Comparison of ENCODE assay signal across 8 mouse cellular contexts in genomic region chr10:128086391-128086790, GRCm38 (mm10). TPM values are rescaled to one million over a fixed set of nuclear protein-coding genes. Genes with fewer than 3 reads are reported as not detected.
DNase-seq lines count a peak whose midpoint lies in the region; ATAC-seq and TF ChIP-seq lines count a peak whose summit lies in the region.

No protein-coding gene starts in this region.

- H3K4me2 ChIP-seq in neural tube, embryonic 15.5 days: no peak overlapping the region

- TF ChIP-seq POLR2A in heart, adult 2 months (IDR thresholded peaks at IDR 0.05; ENCODE audit: insufficient read depth, low read depth, low read length): no peak

- WGBS in heart, adult 2 months: 51% methylated on average over 6 of the region's 6 CpGs
- 77% methylated on average over 6 of the region's 6 CpGs for WGBS in neural tube, embryonic 15.5 days

- TF ChIP-seq CTCF in heart, adult 2 months (IDR thresholded peaks at IDR 0.05): peak; percentile 68

- TF ChIP-seq EP300 in heart, adult 2 months (IDR thresholded peaks at IDR 0.05; ENCODE audit: insufficient read depth, low read depth, low read length): no peak

- peaks cover 8% of the 10 kb centered on the region for H3K4me1 ChIP-seq in heart, adult 2 months (ENCODE audit: control insufficient read depth, insufficient read depth, low read length)
- peaks cover 42% of the 10 kb centered on the region for H3K4me1 ChIP-seq in neural tube, embryonic 15.5 days

- peaks cover 54% of the 10 kb centered on the region for H3K36me3 ChIP-seq in heart, adult 2 months (ENCODE audit: control insufficient read depth, insufficient read depth, low read length)
- peaks cover 58% of the 10 kb centered on the region for H3K36me3 ChIP-seq in neural tube, embryonic 15.5 days

- H3K4me3 ChIP-seq in heart, adult 2 months: peak overlapping the region; percentile 92; the same call in 1 of the 2 replicates
- H3K4me3 ChIP-seq in neural tube, embryonic 15.5 days (replicated peaks): no peak overlapping the region

- no peaks in the 10 kb centered on the region for H3K27me3 ChIP-seq in heart, adult 2 months (ENCODE audit: control insufficient read depth, insufficient read depth, low read length)
- H3K27me3 ChIP-seq in neural tube, embryonic 15.5 days (replicated peaks): no peaks in the 10 kb centered on the region

- no peak overlapping the region for H3K27ac ChIP-seq in heart, adult 2 months
- H3K27ac ChIP-seq in neural tube, embryonic 15.5 days (replicated peaks): no peak overlapping the region

- H3K9me3 ChIP-seq in neural tube, embryonic 15.5 days (replicated peaks): no peaks in the 10 kb centered on the region

- intact Hi-C loops in heart, adult 2 months (cut with DNase I): no loop called here
- intact Hi-C loops in heart, postnatal 36 days (cut with DNase I): no loop called here

- peaks cover 7% of the 10 kb centered on the region for H3K79me2 ChIP-seq in heart, adult 2 months (replicated peaks; ENCODE audit: control insufficient read depth, insufficient read depth, low read length)

- H3K9ac ChIP-seq in heart, adult 2 months (ENCODE audit: low read depth, low read length): no peak overlapping the region
- no peak overlapping the region for H3K9ac ChIP-seq in neural tube, embryonic 15.5 days (replicated peaks)

- no peak for DNase-seq in heart, adult 2 months
- no peak for DNase-seq in heart, postnatal 36 days
- peak; percentile 44 to 72 for DNase-seq in spleen, postnatal 4 days (ENCODE audit: low spot score in 2 of 2)
- DNase-seq in spleen, adult 18-20 months: no peak
- DNase-seq in cerebellum, postnatal 36 days: peak; percentile 26 to 40
- DNase-seq in lung, postnatal 36 days: peak; percentile 45
- DNase-seq in urinary bladder, postnatal 25 days (ENCODE audit: low spot score): no peak

- ATAC-seq in neural tube, embryonic 15.5 days (ENCODE audit: low FRiP score): no peak

RNA-seq across cellular contexts. Expression of gene Atp5b, which starts 3.3 kb away (rescaled TPM):
- total RNA-seq in heart, adult 2 months (2021): 1,000 to 10,000 TPM; 7,689 to 9,158 TPM
- 8,017 and 9,446 TPM in 2 replicates for polyA plus RNA-seq in heart, adult 2 months (2012; rRNA removed)
- 1,000 to 10,000 TPM; 9,026 to 9,193 TPM for total RNA-seq in heart, postnatal 36 days (2021)
- 2,338 and 2,396 TPM in 2 replicates for polyA plus RNA-seq in neural tube, embryonic 15.5 days (2015; fragmentation: Nextera tagmentation; extraction: Ambion mirVana)

RNA-seq across cellular contexts. Expression of gene Baz2a, which starts 5.0 kb away (rescaled TPM):
- total RNA-seq in heart, adult 2 months (2021): 10 to 100 TPM; 18.4 to 22.4 TPM
- polyA plus RNA-seq in heart, adult 2 months (2012; rRNA removed): 15.5 and 23.7 TPM in 2 replicates
- 10 to 100 TPM; 23.8 TPM for total RNA-seq in heart, postnatal 36 days (2021)
- polyA plus RNA-seq in neural tube, embryonic 15.5 days (2015; fragmentation: Nextera tagmentation; extraction: Ambion mirVana): 7.4 and 8.9 TPM in 2 replicates

RNA-seq across cellular contexts. Expression of gene Ptges3, which starts 27.6 kb away (rescaled TPM):
- total RNA-seq in heart, adult 2 months (2021): 10 to 100 TPM; 96.0 to 97.3 TPM
- 16.3 and 19.2 TPM in 2 replicates for polyA plus RNA-seq in heart, adult 2 months (2012; rRNA removed)
- 10 to 100 TPM; 80.7 to 90.5 TPM for total RNA-seq in heart, postnatal 36 days (2021)
- polyA plus RNA-seq in neural tube, embryonic 15.5 days (2015; fragmentation: Nextera tagmentation; extraction: Ambion mirVana): 394 and 409 TPM in 2 replicates

RNA-seq across cellular contexts. Expression of gene Naca, which starts 51.0 kb away (rescaled TPM):
- total RNA-seq in heart, adult 2 months (2021): 100 to 1,000 TPM; 436 to 544 TPM
- 204 and 212 TPM in 2 replicates for polyA plus RNA-seq in heart, adult 2 months (2012; rRNA removed)
- total RNA-seq in heart, postnatal 36 days (2021): 100 to 1,000 TPM; 542 to 584 TPM
- polyA plus RNA-seq in neural tube, embryonic 15.5 days (2015; fragmentation: Nextera tagmentation; extraction: Ambion mirVana): 484 and 547 TPM in 2 replicates

Comparison
In these comparisons a context has a peak if more than half of its experiments do, and no peak if none do; other contexts are left out.
1. DNase-seq: peak in spleen, postnatal 4 days (2 of 2), cerebellum, postnatal 36 days (2 of 2) and lung, postnatal 36 days (single experiment); none in heart, adult 2 months (0 of 2), heart, postnatal 36 days (0 of 2), spleen, adult 18-20 months (0 of 2) and urinary bladder, postnatal 25 days (single experiment).